Mouse (Mus musculus): ENCODE measurements around the gene Zbtb26. TPM values are rescaled to one million over a fixed set of nuclear protein-coding genes. Genes with fewer than 3 reads are reported as not detected.
A peak's percentile ranks its signal among the peaks of the same experiment; 100 is the strongest.

Gene Zbtb26
- polyA plus RNA-seq, 1 experiment: 2.6 TPM

DNA sequence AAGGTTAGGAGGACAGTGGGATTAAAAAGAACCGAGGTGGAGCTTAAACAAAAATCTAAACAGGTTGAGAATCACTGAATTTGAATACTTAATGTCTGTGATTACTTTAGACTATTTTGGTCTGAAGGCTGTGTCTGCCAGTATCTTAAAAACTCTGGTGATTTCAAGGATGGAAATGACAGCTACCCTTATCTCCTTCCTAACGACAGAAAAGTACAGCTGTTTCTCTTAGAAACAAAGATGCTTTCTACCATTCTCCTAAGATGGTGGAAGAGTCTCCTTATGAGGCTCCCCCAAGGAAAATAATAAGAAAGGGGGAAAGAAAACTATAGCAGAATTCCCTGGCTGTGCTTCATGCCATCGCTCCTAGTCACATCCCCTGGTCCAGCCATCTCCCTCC is 21.0 kb downstream of the Zbtb26 start:
- WGBS: 7% methylated on average over 3 of the region's 3 CpGs
- H3K4me3 ChIP-seq (replicated peaks; ENCODE audit: control insufficient read depth, low read depth, low read length): peak overlapping the region; percentile 61
- no peak for TF ChIP-seq CTCF (IDR thresholded peaks at IDR 0.05; ENCODE audit: control insufficient read depth, insufficient read depth, low read length)
- no peak for TF ChIP-seq POLR2A (IDR thresholded peaks at IDR 0.05; ENCODE audit: borderline replicate concordance, control insufficient read depth, low read depth, low read length)
- H3K4me1 ChIP-seq (ENCODE audit: control insufficient read depth, insufficient read depth, low read length): no peaks in the 10 kb centered on the region
- peak overlapping the region; percentile 92; the same call in 1 of the 2 replicates for H3K27ac ChIP-seq (ENCODE audit: control insufficient read depth, insufficient read depth, low read depth, low read length, poor library complexity)

DNA sequence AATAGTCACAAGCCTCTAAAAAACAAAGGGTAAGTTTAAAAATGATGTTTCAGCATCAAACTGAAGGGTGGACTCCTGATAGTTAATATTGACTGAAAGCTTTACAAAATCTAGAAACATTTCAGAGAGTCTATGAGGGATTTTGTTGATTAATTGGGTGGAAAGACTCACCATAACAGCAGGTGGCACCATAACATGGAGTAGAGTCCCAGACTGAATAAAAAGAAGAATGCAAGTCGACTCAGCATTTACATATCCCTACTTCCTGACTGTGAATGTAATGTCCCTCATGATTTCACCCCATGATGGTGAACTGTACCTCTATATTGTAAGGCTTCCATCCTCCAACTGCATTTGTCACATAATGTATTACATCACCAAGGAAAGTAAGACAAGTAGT is 47.4 kb downstream of the Zbtb26 start:
- WGBS: 9% methylated on average over 1 of the region's 1 CpGs
- H3K27ac ChIP-seq (ENCODE audit: control insufficient read depth, insufficient read depth, low read depth, low read length, poor library complexity): no peak overlapping the region
- H3K4me1 ChIP-seq (ENCODE audit: control insufficient read depth, insufficient read depth, low read length): no peaks in the 10 kb centered on the region
- H3K4me3 ChIP-seq (replicated peaks; ENCODE audit: control insufficient read depth, low read depth, low read length): no peak overlapping the region
- no peak for TF ChIP-seq POLR2A (IDR thresholded peaks at IDR 0.05; ENCODE audit: borderline replicate concordance, control insufficient read depth, low read depth, low read length)
- TF ChIP-seq CTCF (IDR thresholded peaks at IDR 0.05; ENCODE audit: control insufficient read depth, insufficient read depth, low read length): no peak

DNA sequence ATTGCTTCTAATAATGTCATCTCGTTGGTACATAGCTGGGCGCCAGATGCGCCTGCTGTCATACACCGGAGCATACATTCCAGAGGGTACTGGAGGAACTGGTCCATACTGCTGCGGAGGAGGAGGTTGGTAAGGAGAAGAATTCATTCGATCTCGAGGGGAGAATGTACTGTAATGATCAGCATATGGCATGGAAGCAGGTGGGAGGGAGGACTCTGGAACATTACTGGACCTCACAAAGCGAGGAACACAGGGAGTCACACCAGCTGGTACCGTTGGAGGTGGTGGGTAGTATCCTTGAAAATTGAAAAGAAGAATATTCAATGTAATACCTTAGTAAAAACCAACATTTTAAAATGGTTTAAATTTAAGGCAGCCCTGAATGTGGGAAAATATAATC is 60.0 kb downstream of the Zbtb26 start:
- H3K4me1 ChIP-seq (ENCODE audit: control insufficient read depth, insufficient read depth, low read length): no peaks in the 10 kb centered on the region
- no peak overlapping the region for H3K27ac ChIP-seq (ENCODE audit: control insufficient read depth, insufficient read depth, low read depth, low read length, poor library complexity)
- WGBS: 92% methylated on average over 9 of the region's 9 CpGs
- H3K4me3 ChIP-seq (replicated peaks; ENCODE audit: control insufficient read depth, low read depth, low read length): no peak overlapping the region
- no peak for TF ChIP-seq POLR2A (IDR thresholded peaks at IDR 0.05; ENCODE audit: borderline replicate concordance, control insufficient read depth, low read depth, low read length)
- TF ChIP-seq CTCF (IDR thresholded peaks at IDR 0.05; ENCODE audit: control insufficient read depth, insufficient read depth, low read length): no peak

Other genes starting within 250 kb of the Zbtb26 start
- 0.23 and 0.30 TPM in 2 replicates for gene Olfr366, start 231.6 kb downstream of the Zbtb26 start, polyA plus RNA-seq (2011; ENCODE audit: insufficient read depth, insufficient read length, low replicate concordance, missing spikeins)
- gene Olfr368, start 116.6 kb downstream of the Zbtb26 start, polyA plus RNA-seq (2011; ENCODE audit: insufficient read depth, insufficient read length, low replicate concordance, missing spikeins): not detected in 2 replicates
- gene Pdcl, start 83.8 kb downstream of the Zbtb26 start, polyA plus RNA-seq (2011; ENCODE audit: insufficient read depth, insufficient read length, low replicate concordance, missing spikeins): 7.9 and 28.4 TPM in 2 replicates
- 6.0 and 11.9 TPM in 2 replicates for gene Rc3h2, start 20.2 kb downstream of the Zbtb26 start, polyA plus RNA-seq (2011; ENCODE audit: insufficient read depth, insufficient read length, low replicate concordance, missing spikeins)
- gene Zbtb6, start within 50 bp of the Zbtb26 start, polyA plus RNA-seq (2011; ENCODE audit: insufficient read depth, insufficient read length, low replicate concordance, missing spikeins): 4.4 and 6.4 TPM in 2 replicates
- 11.2 and 18.0 TPM in 2 replicates for gene Rabgap1, start 144 bp upstream of the Zbtb26 start, polyA plus RNA-seq (2011; ENCODE audit: insufficient read depth, insufficient read length, low replicate concordance, missing spikeins)
- not detected in 2 replicates for gene Gpr21, start 73.2 kb upstream of the Zbtb26 start, polyA plus RNA-seq (2011; ENCODE audit: insufficient read depth, insufficient read length, low replicate concordance, missing spikeins)

All from bone marrow, adult 2 months (tissue).